Mouse (Mus musculus) urinary bladder, postnatal 10 days (tissue): ENCODE data around the gene Gm3667.
"Not testable (repeated sequence)": the region's sequence is repeated elsewhere in the genome, so short reads cannot be mapped to it uniquely, and the experiment has no call there.

ENCODE experiments used
- DNase-seq: peaks from one replicate; pipeline ENCODE4 v3.0.0; 2022; ENCODE audit warnings: low spot score

Gene Gm3667

DNA sequence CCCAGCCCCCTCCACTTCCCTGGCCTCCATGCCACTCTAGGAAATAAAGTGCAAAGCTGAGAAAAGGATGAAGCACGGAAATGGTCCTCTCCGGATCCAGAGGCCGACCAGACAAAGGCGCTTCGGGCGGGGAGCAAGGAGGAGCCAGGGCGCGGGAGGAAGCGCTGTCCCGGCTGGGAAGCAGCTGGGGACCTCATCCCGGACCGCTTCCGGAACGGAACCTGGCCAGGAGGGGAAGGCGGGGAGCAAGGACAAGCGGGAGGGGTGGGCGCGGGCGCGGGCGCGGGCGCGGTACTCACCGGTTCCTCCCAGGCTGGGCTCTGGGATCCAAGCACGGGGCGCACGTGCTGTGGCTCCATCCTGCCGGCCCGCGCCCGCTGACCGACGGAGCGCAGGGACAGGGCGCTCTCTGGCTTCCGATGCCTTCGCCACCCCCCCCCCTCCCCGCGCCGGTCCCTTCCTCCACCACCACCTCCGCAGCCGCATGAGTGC, at the start of gene Gm3667:
TSS of gene Gm3667 (minus strand) at position 442 of the 492 bp plus-strand sequence.
- DNase-seq = not testable (repeated sequence)

DNA sequence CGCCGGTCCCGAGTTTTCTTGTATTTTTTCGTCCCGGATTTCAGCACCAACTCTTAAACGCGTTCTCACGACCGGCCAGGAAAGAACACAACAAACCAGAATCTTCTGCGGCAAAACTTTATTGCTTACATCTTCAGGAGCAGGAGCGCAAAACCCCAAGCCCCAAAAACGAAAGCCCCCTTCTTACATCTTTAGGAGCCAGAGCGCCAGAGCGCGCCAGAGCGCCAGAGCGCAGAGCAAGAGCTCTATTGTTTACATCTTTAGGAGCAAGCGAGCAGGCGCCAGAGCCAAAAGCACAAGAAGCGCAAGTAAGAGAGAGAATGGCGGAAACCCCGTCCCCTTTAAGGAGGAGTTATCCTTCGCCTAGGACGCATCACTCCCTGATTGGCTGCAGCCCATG, 10.1 kb upstream of the Gm3667 start:
- DNase-seq = not testable (repeated sequence)

DNA sequence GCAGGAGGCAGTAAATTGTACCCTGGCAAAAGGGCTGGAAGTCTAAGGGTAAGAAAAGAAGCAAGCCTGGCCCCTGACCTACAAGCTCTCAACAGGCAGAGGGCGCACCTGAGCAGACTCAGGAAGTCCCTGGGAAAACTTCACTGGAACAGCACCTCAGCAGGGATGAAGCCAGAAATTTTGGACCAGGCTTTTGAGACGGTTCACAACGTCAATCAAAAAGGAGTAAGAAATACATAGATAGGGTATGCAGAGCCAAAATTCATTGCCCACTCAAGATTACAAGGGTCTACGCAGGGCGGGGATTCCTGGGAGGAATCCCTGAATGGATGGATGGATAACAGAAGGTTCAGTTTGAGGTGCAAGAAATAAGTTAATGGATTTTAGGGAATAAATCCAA, 951 bp downstream of the Gm3667 start:
- not testable (repeated sequence) for DNase-seq

DNA sequence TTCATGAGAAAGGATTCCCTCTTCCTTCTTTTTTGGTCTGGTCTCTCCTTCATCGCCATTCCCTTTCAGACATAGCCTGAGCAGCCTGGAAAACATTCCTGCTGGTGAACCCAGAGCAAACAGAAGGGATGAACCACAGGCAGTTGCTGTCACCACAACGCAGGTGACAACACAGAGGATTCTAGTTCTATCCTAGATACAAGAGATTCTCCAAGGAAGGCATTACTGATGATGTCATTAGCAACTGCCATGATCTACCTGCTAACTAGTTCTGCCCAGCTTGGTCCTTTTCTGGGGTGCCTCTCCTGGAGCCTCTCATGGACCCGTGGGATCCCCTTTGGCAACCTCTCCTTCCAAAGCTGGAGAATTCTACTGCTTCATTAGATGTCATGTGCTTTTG, 49.6 kb downstream of the Gm3667 start, which contains the start of gene Gm3642:
TSS of gene Gm3642 (minus strand) at position 101 of the 400 bp plus-strand sequence.
- DNase-seq = not testable (repeated sequence)

DNA sequence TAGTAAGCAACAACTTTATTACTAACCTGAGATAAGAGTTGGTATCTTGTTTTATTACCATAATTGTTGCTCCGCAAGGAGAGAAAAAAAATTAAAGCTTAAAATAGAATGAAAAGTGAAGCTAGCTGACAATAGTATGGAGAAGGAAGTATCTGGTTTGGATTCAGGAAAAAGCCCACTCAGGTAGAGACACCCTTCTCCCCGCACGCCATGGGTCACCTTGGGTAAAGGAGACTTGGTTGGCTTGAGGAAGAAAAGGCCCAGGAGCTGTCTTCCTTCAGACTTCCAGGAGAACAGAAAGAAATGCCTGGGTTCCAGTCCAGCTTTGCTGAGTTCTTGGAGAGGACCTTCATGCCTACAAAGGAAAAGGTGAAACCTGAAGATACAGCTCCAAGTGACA, 66.5 kb downstream of the Gm3667 start:
- DNase-seq = not testable (repeated sequence)
